Mouse (Mus musculus) testis, postnatal 14 days (tissue): Measurements from ENCODE around the gene Naa16.

ENCODE experiments used
- DNase-seq: peaks from one replicate; pipeline ENCODE4 v3.0.0; 2021; ENCODE audit warnings: low spot score

Naa16 gene

GRCm38 (mm10) chr14:79330944-79331561 is 59.5 kb downstream of the Naa16 start:
- no peak for DNase-seq

GRCm38 (mm10) chr14:79327033-79327432 is 63.5 kb downstream of the Naa16 start:
- DNase-seq, result no peak

- DNase-seq, result no peak
These were observed 66.3 kb downstream of the Naa16 start for GRCm38 (mm10) chr14:79324112-79324840.

- DNase-seq, result no peak
These were observed 68.7 kb downstream of the Naa16 start for GRCm38 (mm10) chr14:79321881-79322280.

DNA sequence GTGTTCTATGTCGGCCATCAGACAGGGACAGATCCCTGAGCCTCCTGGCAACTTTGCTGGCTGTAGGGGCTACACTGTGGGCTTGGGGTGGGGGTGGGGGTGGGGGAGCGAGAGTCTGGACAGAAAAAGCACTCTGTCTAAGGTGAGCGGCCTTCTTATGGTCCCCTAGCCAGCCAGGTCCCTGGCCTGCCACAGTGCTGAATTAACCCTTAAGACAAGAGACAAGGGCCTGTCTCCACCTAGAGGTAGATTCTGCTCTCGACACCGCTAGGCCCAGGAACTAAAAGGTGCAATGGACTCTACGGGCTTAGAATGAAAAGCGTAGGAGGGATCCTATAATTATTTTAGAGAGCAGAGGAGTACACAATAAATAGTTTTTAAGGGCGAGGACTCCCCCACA is 69.4 kb downstream of the Naa16 start:
- DNase-seq, result no peak

- DNase-seq, result no peak
These were observed 73.0 kb downstream of the Naa16 start for GRCm38 (mm10) chr14:79317602-79318001.

GRCm38 (mm10) chr14:79315877-79316276 is 74.7 kb downstream of the Naa16 start:
- DNase-seq, result no peak

GRCm38 (mm10) chr14:79314245-79315010 is 76.2 kb downstream of the Naa16 start:
- no peak for DNase-seq

DNA sequence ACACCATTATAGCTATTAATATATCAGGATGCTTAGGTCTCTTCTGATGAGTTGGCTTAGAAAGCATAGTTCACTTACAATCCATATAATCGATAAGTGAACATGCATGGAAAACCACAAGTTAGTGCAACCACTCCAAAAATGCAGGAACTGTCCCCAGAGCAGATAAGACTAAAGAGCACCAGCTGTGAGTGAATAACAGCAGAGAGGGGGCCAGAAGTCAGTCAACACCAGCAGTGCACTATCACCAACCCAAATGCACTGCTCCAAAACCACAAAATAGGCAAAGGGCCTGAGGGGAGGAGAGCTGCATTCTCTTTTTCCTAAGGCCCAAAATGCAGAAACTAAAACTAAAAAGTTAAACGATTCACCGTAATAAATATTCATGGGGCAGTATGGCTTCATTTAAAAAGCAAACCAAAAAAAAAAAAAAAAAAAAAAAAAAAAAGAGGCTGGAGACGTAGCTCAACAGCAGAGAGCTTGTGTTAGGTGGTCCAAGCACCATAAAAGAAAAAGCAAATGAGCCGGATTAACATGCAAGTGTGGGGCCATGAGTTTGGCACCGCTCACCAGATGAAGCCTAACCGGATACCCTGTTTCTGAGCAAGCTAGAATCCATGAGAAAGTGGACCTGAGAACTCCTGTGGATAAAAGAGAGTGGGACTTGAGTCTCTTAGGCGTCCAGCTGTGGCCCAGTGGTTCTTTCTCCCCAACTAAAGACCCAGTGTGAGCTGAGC is 77.0 kb downstream of the Naa16 start:
- no peak for DNase-seq

- DNase-seq, result no peak
These were observed 77.9 kb downstream of the Naa16 start for GRCm38 (mm10) chr14:79312719-79313118.

DNA sequence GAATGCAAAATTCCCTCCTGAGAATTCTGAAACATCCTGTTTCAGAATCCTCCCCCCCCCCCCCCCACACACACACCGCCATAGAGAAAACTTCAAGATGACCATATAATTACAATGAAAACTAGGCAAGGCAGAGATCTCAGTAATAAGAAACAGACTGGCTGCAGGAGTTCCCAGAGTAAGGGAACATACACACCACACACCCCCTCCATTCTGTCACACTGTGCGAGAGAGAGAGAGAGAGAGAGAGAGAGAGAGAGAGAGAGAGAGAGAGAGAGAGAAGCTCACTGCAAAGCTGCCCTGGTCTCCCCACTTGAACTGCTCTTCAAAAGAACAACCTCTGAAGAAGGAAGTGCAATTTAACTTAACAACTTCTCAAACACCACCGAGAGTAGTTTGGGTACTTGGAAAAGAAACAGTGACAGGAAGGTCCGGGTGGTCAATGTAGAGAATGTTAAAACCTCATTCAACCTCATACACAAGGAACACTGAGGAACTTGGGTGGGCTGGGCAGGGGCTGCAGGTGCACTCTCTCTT is 78.6 kb downstream of the Naa16 start:
- DNase-seq, result no peak

- DNase-seq, result no peak
These were observed 81.5 kb downstream of the Naa16 start for GRCm38 (mm10) chr14:79309115-79309514.

DNA sequence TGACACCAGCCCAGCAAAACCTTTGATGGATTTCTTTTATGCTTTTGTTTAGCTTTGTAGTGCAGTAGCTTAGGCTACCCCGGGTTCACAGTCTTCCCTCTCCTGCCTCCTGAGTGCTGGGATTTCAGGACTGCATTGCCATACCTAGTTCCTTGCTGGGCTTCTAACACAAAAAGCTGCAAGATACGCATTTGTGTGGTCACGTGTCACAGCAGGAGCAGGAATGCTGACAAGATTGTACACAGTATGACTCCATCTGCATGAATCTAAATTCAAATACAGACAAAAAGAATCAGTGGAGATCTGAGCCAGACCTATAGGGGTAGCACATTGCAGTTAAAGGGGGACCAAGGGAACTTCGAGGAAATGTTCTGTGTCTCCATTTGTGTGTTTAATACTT is 82.2 kb downstream of the Naa16 start:
- no peak for DNase-seq

DNA sequence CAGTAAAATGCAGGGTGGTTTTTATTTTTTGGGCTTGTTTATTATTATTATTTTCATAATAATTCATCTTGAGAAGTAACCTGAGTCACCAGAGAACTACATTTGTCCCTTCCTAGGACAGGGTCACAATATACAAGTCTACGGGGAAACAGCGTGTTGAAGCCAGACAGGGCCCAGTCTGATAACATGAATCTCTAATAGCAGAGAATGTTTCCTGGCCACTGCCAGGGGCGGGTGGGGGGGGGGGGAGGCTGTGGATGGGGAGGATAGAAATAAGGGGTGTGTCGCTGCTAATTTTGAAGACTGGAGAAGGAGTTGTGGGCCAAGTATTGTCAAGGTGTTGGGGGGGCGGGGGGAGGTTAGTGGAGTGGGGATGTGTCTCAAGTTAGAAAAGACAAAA is 82.7 kb downstream of the Naa16 start:
- no peak for DNase-seq

DNA sequence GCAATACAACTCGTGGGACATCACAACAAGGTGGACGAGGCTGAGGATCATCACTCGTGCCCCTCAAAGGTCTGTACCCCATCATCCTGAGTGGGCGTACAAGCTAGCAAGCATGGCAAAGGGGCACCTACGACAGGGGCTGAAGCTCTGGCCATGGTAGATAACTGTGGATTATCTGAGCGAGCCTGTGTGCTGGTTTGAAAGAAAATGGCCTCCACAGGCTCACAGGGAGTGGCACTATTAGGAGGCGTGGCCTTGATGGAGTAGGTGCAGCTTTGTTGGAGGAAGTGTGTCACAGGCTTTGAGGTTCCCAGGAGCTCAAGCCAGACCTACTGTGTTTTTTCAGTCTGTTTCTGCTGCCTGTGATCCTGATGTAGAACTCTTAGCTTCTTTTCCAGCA is 83.4 kb downstream of the Naa16 start:
- DNase-seq, result no peak

DNA sequence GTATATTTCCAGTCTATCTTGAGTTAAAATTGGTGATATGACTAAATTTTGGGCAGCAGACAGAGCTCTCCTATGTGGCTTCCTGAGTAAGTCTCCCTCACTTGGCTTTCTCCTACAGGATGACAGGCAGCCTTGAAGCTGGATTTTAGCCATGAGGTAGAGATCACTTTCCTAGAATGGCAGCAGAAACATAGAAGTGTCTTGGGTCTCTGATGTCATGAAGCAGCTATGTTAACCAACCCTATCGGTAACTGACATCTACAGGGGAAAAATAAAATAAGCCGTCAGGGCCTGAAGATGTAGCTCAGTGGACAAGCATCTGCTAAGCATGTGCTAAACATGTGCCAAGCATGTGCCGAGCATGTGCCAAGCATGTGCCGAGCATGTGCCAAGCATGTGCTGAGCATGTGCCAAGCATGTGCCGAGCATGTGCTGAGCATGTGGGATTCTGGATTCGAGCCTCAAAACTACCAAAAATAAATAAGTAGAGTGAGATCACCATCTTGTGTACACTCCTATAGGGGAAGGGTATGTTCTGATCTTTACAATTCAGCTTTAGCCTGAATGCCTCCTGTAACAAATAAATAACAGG is 85.6 kb downstream of the Naa16 start:
- no peak for DNase-seq

DNA sequence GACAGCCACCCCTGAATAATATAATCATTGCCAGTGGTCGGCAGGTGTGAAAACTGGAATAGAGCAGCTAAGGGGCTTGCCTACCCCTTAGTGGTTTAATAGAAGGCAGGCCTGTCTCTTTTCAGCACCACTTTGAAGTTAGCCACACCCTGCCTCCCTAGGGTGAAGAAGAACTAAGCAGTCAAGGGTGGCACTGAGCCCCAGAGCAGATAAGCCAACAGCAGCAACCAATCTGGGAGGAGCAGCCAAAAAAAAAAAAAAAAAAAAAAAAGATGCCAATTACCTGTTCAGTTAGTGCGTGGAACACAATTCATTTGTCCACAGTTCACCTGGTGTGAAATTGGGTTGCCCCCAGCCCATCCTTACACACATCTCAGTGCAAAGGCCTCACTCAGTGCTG is 87.4 kb downstream of the Naa16 start:
- no peak for DNase-seq

DNA sequence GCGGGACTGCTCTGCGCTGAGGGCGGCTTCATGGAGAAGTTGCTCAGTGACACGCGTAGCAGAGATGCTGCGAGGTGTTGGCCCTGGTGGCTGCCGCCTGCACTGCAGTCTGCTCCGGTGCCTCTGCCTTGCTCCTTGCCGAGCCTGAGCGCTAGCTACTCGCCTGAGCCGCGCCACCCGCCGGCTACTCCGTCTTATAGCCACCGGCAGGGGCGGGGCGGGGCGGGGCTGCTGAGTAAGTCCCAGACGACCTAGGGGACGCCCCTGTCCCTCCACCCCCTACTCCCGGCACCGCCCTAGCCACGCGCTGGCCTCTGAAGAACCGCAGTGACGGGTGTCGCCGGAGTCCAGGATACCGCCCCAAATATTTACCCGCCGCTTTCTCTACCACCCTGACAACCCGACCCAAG is 89.1 kb downstream of the Naa16 start, which contains the start of gene Rgcc:
TSS of gene Rgcc (minus strand) at position 180 of the 410 bp plus-strand sequence.
- DNase-seq, result peak; percentile 84

DNA sequence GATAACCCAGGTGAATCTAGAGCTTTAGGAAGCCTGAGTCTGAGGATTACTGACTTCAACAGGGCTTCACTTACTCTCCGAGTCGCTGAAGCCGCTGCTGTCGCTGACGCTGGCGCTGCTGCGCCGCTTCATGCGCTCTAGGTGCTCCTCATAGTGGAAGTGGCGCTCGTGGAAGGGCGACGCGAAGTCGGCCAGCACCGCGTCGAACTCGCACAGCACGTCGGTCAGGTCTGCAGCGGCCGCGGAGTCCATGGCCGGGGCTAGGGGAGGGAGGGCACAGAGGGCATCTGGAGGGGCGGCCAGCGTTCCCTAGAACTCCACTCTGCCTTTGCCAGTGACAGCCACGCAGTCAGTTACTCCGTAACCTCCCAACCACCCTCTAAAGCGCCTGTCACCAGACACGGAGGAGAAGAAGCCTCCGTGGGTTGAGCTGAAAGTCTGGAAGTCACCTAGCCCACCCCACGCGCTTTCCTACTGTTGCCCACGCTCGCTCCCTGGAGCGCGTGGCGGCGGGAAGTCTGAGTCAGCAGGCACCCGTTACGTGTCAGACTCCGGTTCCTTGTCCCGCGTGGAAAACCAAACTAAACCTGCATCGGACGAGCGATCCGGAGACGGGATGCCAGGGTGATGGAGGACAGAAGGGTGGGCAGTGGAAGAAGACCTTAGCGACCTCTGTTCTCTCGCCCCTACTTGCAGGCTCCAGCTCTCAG is 89.8 kb downstream of the Naa16 start:
- DNase-seq, result no peak

- no peak for DNase-seq
These were observed 90.8 kb downstream of the Naa16 start for GRCm38 (mm10) chr14:79299796-79300195.

DNA sequence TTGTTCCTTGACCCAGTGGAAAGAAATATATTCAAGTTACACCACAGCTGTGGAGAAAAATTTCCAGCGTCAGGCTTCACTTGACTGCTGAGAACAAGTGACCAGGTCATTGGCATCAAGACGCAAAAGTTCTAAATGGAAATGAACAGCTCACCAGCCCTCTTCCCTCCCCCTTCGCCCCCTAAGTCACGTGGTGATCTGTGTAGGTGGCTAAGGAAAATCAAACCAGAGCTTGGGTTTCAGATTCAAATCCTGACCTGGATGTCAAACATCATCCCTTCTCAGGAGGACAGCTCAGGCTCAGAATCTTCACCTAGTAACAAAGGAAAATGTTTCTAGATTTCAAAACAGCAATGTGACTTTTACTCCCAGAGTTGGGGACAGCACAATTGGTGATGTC is 91.3 kb downstream of the Naa16 start:
- DNase-seq, result no peak
